Mouse (Mus musculus): Measurements from ENCODE around the gene Srp54c. TPM values are rescaled to one million over a fixed set of nuclear protein-coding genes. Genes with fewer than 3 reads are reported as not detected.
A peak's percentile ranks its signal among the peaks of the same experiment; 100 is the strongest.

The Srp54c gene
- polyA plus RNA-seq, 1 experiment from 2014 or later = 82.2 TPM

- 89% methylated on average over 5 of the region's 5 CpGs for WGBS
- peak within 1 kb of the TSS; percentile 43; the same call in 1 of the 2 replicates for H3K9ac ChIP-seq
Measured at GRCm38 (mm10) chr12:55299336-55299735, 69.4 kb downstream of the Srp54c start, which contains the start of gene 1110008L16Rik. Gene 1110008L16Rik, plus strand, starts transcription at chr12:55299577.

GRCm38 (mm10) chr12:55300820-55301351 is 70.9 kb downstream of the Srp54c start:
- WGBS = 86% methylated on average over 3 of the region's 3 CpGs
- ATAC-seq (ENCODE audit: low FRiP score) = no peak
- H3K4me1 ChIP-seq (replicated peaks) = peaks cover 41% of the 10 kb centered on the region
- no peak overlapping the region for H3K27ac ChIP-seq
- peaks cover 28% of the 10 kb centered on the region for H3K36me3 ChIP-seq
- H3K4me2 ChIP-seq = peak overlapping the region; percentile 71
- H3K27me3 ChIP-seq = no peaks in the 10 kb centered on the region
- peak overlapping the region; percentile 80 for H3K9ac ChIP-seq
- no peaks in the 10 kb centered on the region for H3K9me3 ChIP-seq
- peak overlapping the region; percentile 59 for H3K4me3 ChIP-seq

More at GRCm38 (mm10) chr12:55299336-55299735, 69.4 kb downstream of the Srp54c start, which contains the start of gene 1110008L16Rik:
- H3K27ac ChIP-seq = no peak within 1 kb of the TSS
- H3K4me2 ChIP-seq = no peak within 1 kb of the TSS
- H3K4me3 ChIP-seq = no peak within 1 kb of the TSS
- H3K9me3 ChIP-seq = no peaks in the 10 kb centered on the region
- peaks cover 41% of the 10 kb centered on the region for H3K36me3 ChIP-seq
- no peaks in the 10 kb centered on the region for H3K27me3 ChIP-seq
- no peak for ATAC-seq (ENCODE audit: low FRiP score)
- H3K4me1 ChIP-seq (replicated peaks) = peaks cover 40% of the 10 kb centered on the region

- peaks cover 41% of the 10 kb centered on the region for H3K4me1 ChIP-seq (replicated peaks)
- H3K4me2 ChIP-seq = peak overlapping the region; percentile 71
- H3K9me3 ChIP-seq = no peaks in the 10 kb centered on the region
- H3K9ac ChIP-seq = peak overlapping the region; percentile 80
- ATAC-seq (ENCODE audit: low FRiP score) = 0 out of 2 replicates have a peak, but pooled peaks have one; percentile 2
- H3K4me3 ChIP-seq = peak overlapping the region; percentile 59
- 46% methylated on average over 11 of the region's 11 CpGs for WGBS
- H3K27ac ChIP-seq = peak overlapping the region; percentile 90
- H3K36me3 ChIP-seq = peaks cover 26% of the 10 kb centered on the region
- H3K27me3 ChIP-seq = no peaks in the 10 kb centered on the region
Measured at GRCm38 (mm10) chr12:55301472-55302300, 71.7 kb downstream of the Srp54c start.

- Histone ChIP-seq H3K4me1 (replicated peaks) (peaks cover 41% of the 10 kb centered on the region), H3K4me2 (peak within 1 kb of the TSS; percentile 71), H3K4me3 (peak within 1 kb of the TSS; percentile 59), H3K27me3 (no peaks in the 10 kb centered on the region), H3K9ac (peak within 1 kb of the TSS; percentile 80), H3K9me3 (no peaks in the 10 kb centered on the region), H3K27ac (peak within 1 kb of the TSS; percentile 90), H3K36me3 (peaks cover 17% of the 10 kb centered on the region)
- peak; percentile 94 for ATAC-seq (ENCODE audit: low FRiP score)
- under 1% methylated on average over 55 of the region's 55 CpGs for WGBS
Measured at GRCm38 (mm10) chr12:55302485-55303441, 72.8 kb downstream of the Srp54c start, which contains the start of gene Ppp2r3c. Gene Ppp2r3c, minus strand, starts transcription at chr12:55302998.

- no peak overlapping the region for H3K9ac ChIP-seq
- H3K36me3 ChIP-seq = peaks cover 13% of the 10 kb centered on the region
- no peak overlapping the region for H3K27ac ChIP-seq
- no peak for ATAC-seq (ENCODE audit: low FRiP score)
- peaks cover 18% of the 10 kb centered on the region for H3K4me1 ChIP-seq (replicated peaks)
- H3K4me3 ChIP-seq = no peak overlapping the region
- H3K27me3 ChIP-seq = no peaks in the 10 kb centered on the region
- H3K4me2 ChIP-seq = no peak overlapping the region
- 98% methylated on average over 4 of the region's 4 CpGs for WGBS
- no peaks in the 10 kb centered on the region for H3K9me3 ChIP-seq
Measured at GRCm38 (mm10) chr12:55306371-55306770, 76.4 kb downstream of the Srp54c start.

GRCm38 (mm10) chr12:55307566-55307965 is 77.6 kb downstream of the Srp54c start:
- WGBS = 74% methylated on average over 6 of the region's 6 CpGs
- no peak overlapping the region for H3K27ac ChIP-seq
- ATAC-seq (ENCODE audit: low FRiP score) = no peak
- H3K36me3 ChIP-seq = peaks cover 13% of the 10 kb centered on the region
- H3K27me3 ChIP-seq = no peaks in the 10 kb centered on the region
- H3K4me1 ChIP-seq (replicated peaks) = peaks cover 12% of the 10 kb centered on the region
- H3K4me2 ChIP-seq = no peak overlapping the region
- H3K9ac ChIP-seq = no peak overlapping the region
- H3K9me3 ChIP-seq = no peaks in the 10 kb centered on the region
- no peak overlapping the region for H3K4me3 ChIP-seq

- H3K27ac ChIP-seq = no peak overlapping the region
- H3K4me3 ChIP-seq = no peak overlapping the region
- no peaks in the 10 kb centered on the region for H3K27me3 ChIP-seq
- H3K9me3 ChIP-seq = no peaks in the 10 kb centered on the region
- peaks cover 13% of the 10 kb centered on the region for H3K36me3 ChIP-seq
- H3K4me2 ChIP-seq = no peak overlapping the region
- WGBS = 96% methylated on average over 9 of the region's 9 CpGs
- no peak overlapping the region for H3K9ac ChIP-seq
- no peak for ATAC-seq (ENCODE audit: low FRiP score)
- peaks cover 8% of the 10 kb centered on the region for H3K4me1 ChIP-seq (replicated peaks)
Measured at GRCm38 (mm10) chr12:55308731-55309130, 78.8 kb downstream of the Srp54c start.

- H3K27me3 ChIP-seq = no peaks in the 10 kb centered on the region
- H3K4me2 ChIP-seq = no peak overlapping the region
- 79% methylated on average over 8 of the region's 8 CpGs for WGBS
- no peak overlapping the region for H3K27ac ChIP-seq
- no peak for ATAC-seq (ENCODE audit: low FRiP score)
- H3K4me3 ChIP-seq = no peak overlapping the region
- no peaks in the 10 kb centered on the region for H3K4me1 ChIP-seq (replicated peaks)
- no peaks in the 10 kb centered on the region for H3K9me3 ChIP-seq
- H3K9ac ChIP-seq = no peak overlapping the region
- peaks cover 13% of the 10 kb centered on the region for H3K36me3 ChIP-seq
Measured at GRCm38 (mm10) chr12:55309501-55309900, 79.5 kb downstream of the Srp54c start.

GRCm38 (mm10) chr12:55311841-55312240 is 81.9 kb downstream of the Srp54c start:
- 84% methylated on average over 7 of the region's 7 CpGs for WGBS

More at GRCm38 (mm10) chr12:55311841-55312240, 81.9 kb downstream of the Srp54c start:
- H3K9me3 ChIP-seq = no peaks in the 10 kb centered on the region
- H3K4me1 ChIP-seq (replicated peaks) = no peaks in the 10 kb centered on the region
- no peak overlapping the region for H3K4me3 ChIP-seq
- H3K9ac ChIP-seq = no peak overlapping the region
- ATAC-seq (ENCODE audit: low FRiP score) = no peak
- peaks cover 10% of the 10 kb centered on the region; the same call in 1 of the 2 replicates for H3K36me3 ChIP-seq
- H3K4me2 ChIP-seq = no peak overlapping the region
- no peaks in the 10 kb centered on the region for H3K27me3 ChIP-seq
- H3K27ac ChIP-seq = no peak overlapping the region
